Mouse (Mus musculus) Muller cell, postnatal 12 days (primary cell): Measurements from ENCODE around the gene Auts2.

Source experiments
- DNase-seq: peaks from one replicate; pipeline ENCODE4 v3.0.0-alpha.2; 2015; ENCODE audit errors: inconsistent ontology term

The Auts2 gene

GRCm38 (mm10) chr5:132450071-132450470 lies 93.1 kb downstream of the Auts2 start:
- no peak for DNase-seq

GRCm38 (mm10) chr5:132448401-132449066 lies 94.6 kb downstream of the Auts2 start:
- DNase-seq: no peak

GRCm38 (mm10) chr5:132445213-132445954 lies 97.8 kb downstream of the Auts2 start:
- DNase-seq: no peak

GRCm38 (mm10) chr5:132442948-132443347 lies 100.2 kb downstream of the Auts2 start:
- DNase-seq: no peak

DNA sequence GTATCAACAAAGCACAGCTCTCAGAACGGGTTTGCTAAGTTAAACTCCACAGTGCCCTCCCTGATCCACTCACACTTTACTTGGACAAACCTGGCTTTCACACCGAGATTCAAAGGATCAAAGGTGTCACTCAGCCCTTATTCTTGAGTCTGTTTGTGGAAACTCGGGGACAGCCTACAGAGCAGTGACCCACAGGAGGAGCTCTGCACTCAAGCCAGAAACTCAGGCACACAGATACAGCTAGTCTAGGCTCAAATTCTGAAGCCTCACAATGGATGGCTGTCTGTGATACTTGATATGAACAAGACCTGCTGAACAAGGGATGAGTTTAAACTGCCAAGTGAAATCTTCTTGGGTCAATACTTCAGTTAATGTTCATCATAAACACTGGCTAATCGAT lies 104.7 kb downstream of the Auts2 start:
- no peak for DNase-seq

DNA sequence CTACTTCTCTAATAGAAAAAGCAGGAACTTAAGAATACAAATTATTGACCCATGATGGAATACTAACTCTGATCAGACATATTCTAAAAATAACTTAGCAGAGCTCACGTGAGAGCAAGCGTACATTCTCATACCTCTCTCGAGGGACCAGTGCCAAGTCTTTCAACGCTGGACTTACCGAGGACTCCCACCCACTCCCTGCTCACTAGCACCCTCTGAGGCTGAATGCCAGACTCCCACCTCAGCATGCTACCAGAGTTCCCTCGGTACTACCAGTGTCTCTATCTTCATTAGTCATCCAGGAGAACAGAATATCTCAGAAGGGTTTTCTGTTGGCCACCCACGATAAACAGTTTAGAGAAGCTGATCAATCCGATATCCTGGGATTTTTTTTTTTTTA lies 105.2 kb downstream of the Auts2 start:
- no peak for DNase-seq

GRCm38 (mm10) chr5:132437478-132437877 lies 105.7 kb downstream of the Auts2 start:
- no peak for DNase-seq

DNA sequence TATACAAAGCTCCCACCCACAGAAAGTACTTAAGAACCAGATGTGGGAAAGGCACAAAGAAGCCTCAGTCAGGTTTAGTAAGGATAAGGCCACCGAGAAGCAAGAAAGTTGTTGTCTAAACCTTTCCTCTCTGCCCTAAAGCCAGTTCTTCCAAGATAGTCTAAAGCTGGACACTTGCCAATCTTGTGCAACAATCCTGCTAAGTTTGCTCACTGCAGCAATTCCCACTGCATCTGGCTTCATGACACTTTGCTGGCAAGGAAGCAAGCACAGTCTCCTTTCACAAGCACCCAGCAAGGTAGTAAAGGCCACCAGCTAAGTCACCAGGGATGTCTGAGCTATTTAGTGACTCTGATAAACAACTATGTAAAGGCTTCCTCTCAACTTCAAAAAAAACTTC lies 106.2 kb downstream of the Auts2 start:
- no peak for DNase-seq

DNA sequence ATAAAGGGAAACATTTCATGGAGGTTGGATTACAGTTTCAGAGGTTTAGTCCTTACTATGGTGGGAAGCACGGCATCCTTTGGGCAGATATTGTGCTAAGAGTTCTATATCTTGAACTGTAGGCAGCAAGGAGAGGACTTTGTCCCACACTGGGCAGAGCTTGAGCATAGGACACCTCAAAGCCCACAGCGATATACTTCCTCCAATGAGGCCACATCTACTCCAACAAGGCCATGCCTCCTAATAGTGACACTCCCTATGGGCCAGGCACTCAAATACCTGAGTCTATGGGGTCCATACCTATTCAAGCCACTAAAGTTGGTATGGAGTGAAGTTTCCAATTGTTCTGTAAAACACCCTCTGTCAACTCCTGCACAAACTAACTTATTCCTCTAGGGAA lies 106.7 kb downstream of the Auts2 start:
- DNase-seq: no peak

GRCm38 (mm10) chr5:132435401-132435800 lies 107.7 kb downstream of the Auts2 start:
- DNase-seq: no peak

DNA sequence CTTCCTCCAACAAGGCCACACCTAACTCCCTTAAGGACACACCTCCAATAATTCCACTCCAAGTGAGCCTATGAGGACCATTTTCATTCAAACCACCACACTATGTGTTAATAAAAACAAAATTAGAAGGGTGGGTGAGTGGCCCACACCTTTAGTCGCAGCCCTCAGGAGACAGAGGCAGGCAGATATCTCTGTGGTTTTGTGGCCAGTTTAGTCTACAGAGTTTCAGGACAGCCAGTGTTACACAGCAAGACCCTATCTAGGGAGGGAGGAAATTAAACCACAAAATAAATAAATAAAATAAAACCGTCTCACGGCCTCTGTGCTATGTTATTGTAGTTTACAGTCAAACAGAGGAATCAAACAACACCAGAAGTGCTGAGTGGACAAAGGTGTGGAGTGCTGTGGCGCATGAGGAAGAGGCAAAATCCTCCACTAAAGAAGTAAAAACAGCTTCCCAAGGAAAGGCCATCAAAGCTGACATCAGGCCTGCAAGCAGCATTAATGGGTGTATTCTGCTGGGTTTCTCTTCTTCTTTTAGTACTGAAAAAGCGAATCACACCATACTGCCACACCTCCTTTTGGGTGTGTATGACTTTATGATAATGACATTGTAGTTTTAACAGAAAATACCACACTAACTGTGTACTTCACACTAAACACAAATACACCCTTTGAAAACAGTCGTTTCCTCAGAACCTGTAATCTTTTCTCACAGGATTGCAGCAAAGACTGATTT lies 109.6 kb downstream of the Auts2 start:
- DNase-seq: no peak

DNA sequence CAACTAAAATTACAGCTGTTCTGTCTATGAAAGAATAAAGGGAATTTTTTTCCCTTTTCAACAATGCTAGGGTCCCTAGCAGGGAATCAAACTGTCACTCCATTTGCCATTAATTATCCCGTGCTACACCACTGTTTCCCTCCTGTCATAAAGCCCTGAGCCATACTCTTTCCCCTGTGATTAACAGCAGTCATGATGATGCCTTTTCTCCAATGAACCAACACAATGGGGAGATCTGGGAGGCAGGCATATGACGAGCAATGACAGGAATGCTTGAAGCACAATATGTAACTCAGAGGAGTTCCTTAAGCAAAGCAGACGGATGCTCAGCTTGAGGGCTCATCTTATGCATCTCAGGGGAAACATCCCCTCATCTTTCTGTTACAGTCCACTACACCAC lies 113.8 kb downstream of the Auts2 start:
- DNase-seq: peak; percentile 25

DNA sequence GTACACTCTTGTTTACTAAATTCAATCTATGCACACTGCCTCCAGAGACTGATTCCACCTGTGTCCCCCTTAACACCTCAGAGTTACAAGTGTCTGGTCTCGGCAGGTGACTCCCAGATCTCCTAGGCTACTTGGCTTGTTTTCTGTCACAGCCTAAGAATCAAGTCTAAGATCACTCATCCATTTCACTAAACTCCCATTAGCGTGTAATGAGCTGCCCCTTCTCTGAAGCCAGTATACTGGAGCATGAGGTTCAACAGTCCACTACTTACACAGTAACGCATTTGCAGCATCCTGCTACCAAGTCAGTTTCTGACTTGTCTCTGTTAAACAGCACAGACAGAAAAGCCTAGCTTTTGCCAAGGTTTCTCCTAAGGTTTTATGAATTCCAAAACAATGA lies 116.8 kb downstream of the Auts2 start:
- DNase-seq: no peak

- no peak for DNase-seq
Measured at GRCm38 (mm10) chr5:132425792-132426309, 117.3 kb downstream of the Auts2 start.

- peak; percentile 27 for DNase-seq
Measured at GRCm38 (mm10) chr5:132410338-132410852, 132.7 kb downstream of the Auts2 start.

DNA sequence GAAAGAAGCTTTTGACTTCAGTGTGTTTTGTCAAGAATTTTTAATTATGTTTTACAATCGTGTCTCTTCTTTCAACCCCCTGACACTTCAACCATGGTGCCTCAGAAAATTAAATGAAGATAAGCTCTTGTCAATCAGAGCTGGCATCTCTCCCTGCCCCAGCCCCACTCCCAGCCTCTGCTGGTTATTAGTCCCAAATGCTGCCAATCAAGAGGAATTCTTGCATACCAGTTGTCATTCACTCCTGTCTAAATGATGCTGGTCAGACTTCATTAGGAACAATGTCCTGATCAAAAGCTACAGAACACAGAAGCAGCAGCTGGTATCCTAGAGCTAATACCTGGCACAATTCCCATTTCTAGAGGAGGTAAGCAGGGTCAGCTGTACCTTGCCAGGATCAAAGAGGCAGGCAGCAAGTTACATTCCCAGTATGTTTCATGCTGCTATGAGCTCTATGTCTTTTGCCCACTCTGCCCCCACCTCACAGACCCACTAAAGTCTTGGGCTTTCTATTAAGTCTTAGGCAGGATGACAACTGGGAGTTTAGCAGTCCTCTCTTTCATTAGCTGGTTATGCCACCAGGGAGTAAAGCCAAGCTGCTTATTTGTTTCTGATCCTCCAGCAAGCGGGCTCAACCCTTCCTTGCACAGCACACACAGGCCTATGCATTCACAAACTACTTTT lies 134.1 kb downstream of the Auts2 start:
- peak; percentile 25 for DNase-seq

- DNase-seq: no peak
Measured at GRCm38 (mm10) chr5:132400556-132400955, 142.6 kb downstream of the Auts2 start.

GRCm38 (mm10) chr5:132399486-132399885 lies 143.7 kb downstream of the Auts2 start:
- DNase-seq: no peak

DNA sequence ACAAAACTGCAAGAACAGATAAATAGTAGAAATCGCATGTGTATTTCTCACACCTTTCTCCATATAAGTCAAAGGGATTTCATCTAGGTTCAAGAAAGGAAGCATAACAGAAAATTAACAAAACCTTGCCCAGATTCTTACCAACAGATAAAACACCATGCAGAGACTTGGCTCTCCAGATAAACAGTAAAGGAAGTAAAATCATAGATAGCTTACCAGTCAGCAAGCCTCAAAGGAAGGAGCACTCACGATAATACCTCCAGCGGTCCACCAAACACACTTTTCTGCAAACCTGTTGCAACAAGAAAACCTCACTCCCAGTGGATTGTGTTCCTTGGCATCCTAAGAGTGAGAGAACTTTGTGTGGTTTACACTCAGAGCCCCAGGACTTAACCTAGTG lies 147.2 kb downstream of the Auts2 start:
- no peak for DNase-seq

GRCm38 (mm10) chr5:132394800-132395575 lies 148.2 kb downstream of the Auts2 start:
- no peak for DNase-seq
